Mouse (Mus musculus) midbrain, embryonic 14.5 days (tissue): Measurements from ENCODE around the gene Usp7. TPM values are rescaled to one million over a fixed set of nuclear protein-coding genes. Genes with fewer than 3 reads are reported as not detected.

Experiments
- ATAC-seq: fragments of 200-750 bp; cut with Nextera tagmentation; 2 replicates; pipeline ENCODE4 v1.8.0; 2017; ENCODE audit warnings: moderate number of reproducible peaks, moderate library complexity; ENCODE audit not compliant: low FRiP score, low TSS enrichment
- DNase-seq: peaks from one replicate; pipeline ENCODE4 v3.0.0-alpha.2; 2015
- H3K27ac ChIP-seq: fragments of 300-500 bp; sonication (generic); replicated peaks from 2 replicates; pipeline ENCODE4 v1.5.1; 2014; ENCODE audit warnings: mild to moderate bottlenecking, low read depth, low read length, moderate library complexity
- H3K27me3 ChIP-seq: fragments of 300-500 bp; sonication (generic); 2 replicates; pipeline ENCODE4 v1.6.1; 2014; ENCODE audit warnings: low read length, control low read depth, mixed read lengths; ENCODE audit not compliant: control insufficient read depth, insufficient read depth
- H3K36me3 ChIP-seq: fragments of 300-500 bp; sonication (generic); 2 replicates; pipeline ENCODE4 v1.6.1; 2014; ENCODE audit warnings: low read length, control low read depth; ENCODE audit not compliant: control insufficient read depth, insufficient read depth
- H3K4me1 ChIP-seq: fragments of 300-500 bp; sonication (generic); 2 replicates; pipeline ENCODE4 v1.6.1; 2014; ENCODE audit warnings: mild to moderate bottlenecking, antibody characterized with exemption, low read length, control low read depth; ENCODE audit not compliant: control insufficient read depth, insufficient read depth
- H3K4me2 ChIP-seq: fragments of 300-500 bp; sonication (generic); 2 replicates; pipeline ENCODE4 v1.6.1; 2014; ENCODE audit warnings: mild to moderate bottlenecking, low read length, moderate library complexity
- H3K4me3 ChIP-seq: fragments of 300-500 bp; sonication (generic); replicated peaks from 2 replicates; pipeline ENCODE4 v1.5.1; 2014; ENCODE audit warnings: low read depth, low read length
- H3K9ac ChIP-seq: fragments of 300-500 bp; sonication (generic); replicated peaks from 2 replicates; pipeline ENCODE4 v1.6.1; 2014; ENCODE audit warnings: mild to moderate bottlenecking, low read length, moderate library complexity
- H3K9me3 ChIP-seq: fragments of 300-500 bp; sonication (generic); 2 replicates; pipeline ENCODE4 v1.6.1; 2016; ENCODE audit warnings: low read length, control low read depth, mixed read lengths; ENCODE audit not compliant: control insufficient read depth
- WGBS: fragments of 180-500 bp; shearing (Covaris S2); extraction: QIAGEN DNeasy Blood & Tissue Kit; methylation state at CpG from one replicate; pipeline ENCODE4 v1.1.7; 2014; 5-methylcytosine and 5-hydroxymethylcytosine counted together
- polyA plus RNA-seq: library from polyadenylated mRNA; unstranded; fragments of >200 nt; fragmentation: Nextera tagmentation; extraction: Ambion mirVana; gene quantifications from 2 replicates; pipeline ENCODE4 v1.2.1, GENCODE M21; 2014

Gene Usp7
- polyA plus RNA-seq, 1 experiment from 2014 or later, result 50.0 TPM

GRCm38 (mm10) chr16:8751555-8752235 is 40.4 kb downstream of the Usp7 start:
- H3K4me3 ChIP-seq, result no peak overlapping the region
- DNase-seq (no peak), ATAC-seq (no peak)
- H3K27me3 ChIP-seq, result no peaks in the 10 kb centered on the region
- H3K36me3 ChIP-seq, result no peaks in the 10 kb centered on the region
- H3K4me1 ChIP-seq, result no peaks in the 10 kb centered on the region
- no peak overlapping the region for H3K4me2 ChIP-seq
- H3K9me3 ChIP-seq, result no peaks in the 10 kb centered on the region
- WGBS, result 72% methylated on average over 5 of the region's 5 CpGs
- H3K9ac ChIP-seq, result no peak overlapping the region
- H3K27ac ChIP-seq, result no peak overlapping the region

DNA sequence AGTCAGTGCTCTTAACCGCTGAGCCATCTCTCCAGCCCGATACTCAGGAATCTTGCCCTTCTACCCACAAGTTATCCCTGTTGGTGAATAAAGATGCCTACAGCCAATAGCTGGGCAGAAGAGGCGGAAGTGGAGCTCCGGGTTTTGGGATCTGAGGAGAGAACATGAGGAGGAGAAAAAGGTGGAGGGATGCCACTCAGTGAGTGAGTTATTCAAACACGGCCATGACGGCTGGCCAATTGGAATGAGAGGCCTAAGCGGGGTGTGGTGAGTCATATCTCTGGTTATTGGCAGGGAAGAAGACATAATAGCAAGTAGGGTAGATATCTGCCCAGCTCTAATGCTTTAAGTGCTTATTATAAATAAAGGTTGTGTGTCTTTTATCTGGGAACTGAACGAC is 43.2 kb downstream of the Usp7 start:
- Histone ChIP-seq H3K27ac (no peak overlapping the region), H3K4me3 (no peak overlapping the region), H3K4me2 (no peak overlapping the region), H3K27me3 (no peaks in the 10 kb centered on the region), H3K9ac (no peak overlapping the region), H3K9me3 (no peaks in the 10 kb centered on the region), H3K36me3 (no peaks in the 10 kb centered on the region), H3K4me1 (no peaks in the 10 kb centered on the region)
- ATAC-seq (no peak), DNase-seq (no peak)
- WGBS, result 93% methylated on average over 8 of the region's 8 CpGs

DNA sequence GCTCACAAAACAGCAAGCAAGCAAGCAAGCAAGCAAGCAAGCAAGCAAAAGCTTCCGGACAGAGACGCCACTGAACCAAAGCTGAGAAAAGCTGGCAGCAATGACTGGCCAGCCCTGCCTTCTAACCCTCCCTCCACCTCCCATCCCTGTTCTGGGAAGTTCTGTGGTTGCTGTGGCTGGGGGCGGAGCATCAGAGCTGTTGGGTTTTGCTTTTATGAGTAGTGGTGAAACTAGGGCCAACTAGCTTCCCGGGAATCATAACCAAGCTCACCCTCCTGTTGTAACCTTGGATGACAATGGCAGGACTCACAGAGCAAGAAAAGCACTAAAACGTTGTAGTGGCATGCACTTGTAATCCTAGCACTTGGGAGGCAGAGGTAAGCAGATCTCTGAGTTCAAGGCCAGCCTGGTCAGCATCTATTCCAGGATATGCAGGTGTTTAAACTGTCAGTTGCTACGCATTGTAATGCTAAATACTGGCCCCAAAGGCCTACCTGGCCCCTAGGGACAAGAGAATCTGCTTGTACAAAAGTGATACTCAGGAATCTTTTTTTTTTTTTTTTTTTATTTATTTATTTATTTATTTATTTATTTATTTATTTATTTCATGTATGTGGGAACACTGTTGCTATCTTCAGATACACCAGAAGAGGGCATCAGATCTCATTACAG is 43.8 kb downstream of the Usp7 start:
- no peak overlapping the region for H3K4me2 ChIP-seq
- no peak overlapping the region for H3K9ac ChIP-seq
- no peak overlapping the region for H3K27ac ChIP-seq
- DNase-seq, result no peak
- ATAC-seq, result no peak
- no peaks in the 10 kb centered on the region for H3K9me3 ChIP-seq
- H3K27me3 ChIP-seq, result no peaks in the 10 kb centered on the region
- no peaks in the 10 kb centered on the region for H3K4me1 ChIP-seq
- no peaks in the 10 kb centered on the region for H3K36me3 ChIP-seq
- 86% methylated on average over 6 of the region's 6 CpGs for WGBS
- no peak overlapping the region for H3K4me3 ChIP-seq

- WGBS, result 83% methylated on average over 3 of the region's 3 CpGs
- Histone ChIP-seq H3K27ac (no peak overlapping the region), H3K27me3 (no peaks in the 10 kb centered on the region), H3K9me3 (no peaks in the 10 kb centered on the region), H3K9ac (no peak overlapping the region), H3K4me2 (no peak overlapping the region), H3K36me3 (no peaks in the 10 kb centered on the region), H3K4me3 (no peak overlapping the region), H3K4me1 (no peaks in the 10 kb centered on the region)
- DNase-seq (no peak), ATAC-seq (no peak)
Measured at GRCm38 (mm10) chr16:8747772-8748171, 44.3 kb downstream of the Usp7 start.

DNA sequence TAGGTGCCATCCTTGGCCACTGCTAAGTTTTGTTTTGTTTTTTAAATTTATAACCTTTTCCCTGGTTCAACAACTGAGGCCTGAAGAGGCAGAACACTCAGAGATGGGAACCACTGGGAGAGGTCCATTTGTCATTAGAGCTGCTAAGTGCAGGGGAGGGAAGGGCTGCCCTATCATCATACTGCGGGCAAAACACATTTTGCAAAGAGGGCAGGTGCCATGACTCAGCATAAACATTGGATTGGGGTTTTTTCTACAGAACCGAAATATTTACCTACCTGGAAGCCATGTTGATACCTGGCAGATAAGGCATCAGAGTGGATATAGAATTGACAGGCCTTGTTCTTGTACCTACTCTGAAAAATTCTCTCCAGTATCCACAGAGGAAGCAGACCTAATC is 45.6 kb downstream of the Usp7 start:
- Histone ChIP-seq H3K4me3 (no peak overlapping the region), H3K9ac (no peak overlapping the region), H3K27ac (no peak overlapping the region), H3K9me3 (no peaks in the 10 kb centered on the region), H3K4me1 (no peaks in the 10 kb centered on the region), H3K36me3 (no peaks in the 10 kb centered on the region), H3K27me3 (no peaks in the 10 kb centered on the region), H3K4me2 (no peak overlapping the region)
- no peak for DNase-seq
- no peak for ATAC-seq
- 93% methylated on average over 2 of the region's 2 CpGs for WGBS

GRCm38 (mm10) chr16:8745751-8746150 is 46.4 kb downstream of the Usp7 start:
- H3K36me3 ChIP-seq, result no peaks in the 10 kb centered on the region
- DNase-seq (no peak), ATAC-seq (no peak)
- no peaks in the 10 kb centered on the region for H3K27me3 ChIP-seq
- no peak overlapping the region for H3K9ac ChIP-seq
- no peak overlapping the region for H3K4me3 ChIP-seq
- WGBS, result 95% methylated on average over 2 of the region's 2 CpGs
- H3K27ac ChIP-seq, result no peak overlapping the region
- no peak overlapping the region for H3K4me2 ChIP-seq
- no peaks in the 10 kb centered on the region for H3K9me3 ChIP-seq
- H3K4me1 ChIP-seq, result no peaks in the 10 kb centered on the region

DNA sequence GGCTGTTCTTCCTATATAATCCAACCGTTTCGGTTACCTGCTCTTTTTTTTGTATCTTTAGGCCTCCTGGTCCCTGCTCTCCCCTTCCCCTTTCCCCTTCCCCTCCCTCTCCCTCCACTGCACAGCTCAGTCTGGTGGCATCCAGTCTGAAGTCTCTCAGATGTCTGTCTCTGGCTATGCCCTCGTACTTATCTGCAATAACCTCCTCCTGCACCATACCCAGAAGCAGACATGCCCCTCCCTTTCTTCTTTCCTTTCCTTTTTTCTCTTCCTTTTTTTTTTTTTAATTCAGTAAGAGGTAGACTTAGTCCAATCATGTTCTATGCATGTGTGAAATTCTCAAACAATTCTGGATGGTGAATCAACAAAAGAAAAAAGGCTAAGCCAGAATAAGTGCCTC is 48.1 kb downstream of the Usp7 start:
- Histone ChIP-seq H3K9ac (no peak overlapping the region), H3K27me3 (no peaks in the 10 kb centered on the region), H3K4me1 (no peaks in the 10 kb centered on the region), H3K4me3 (no peak overlapping the region), H3K27ac (no peak overlapping the region), H3K36me3 (no peaks in the 10 kb centered on the region), H3K4me2 (no peak overlapping the region), H3K9me3 (no peaks in the 10 kb centered on the region)
- 73% methylated on average over 3 of the region's 3 CpGs for WGBS
- DNase-seq (no peak), ATAC-seq (no peak)

GRCm38 (mm10) chr16:8741697-8742096 is 50.4 kb downstream of the Usp7 start:
- DNase-seq, result no peak
- Histone ChIP-seq H3K4me3 (no peak overlapping the region), H3K9me3 (no peaks in the 10 kb centered on the region), H3K9ac (no peak overlapping the region), H3K27me3 (no peaks in the 10 kb centered on the region), H3K36me3 (no peaks in the 10 kb centered on the region), H3K4me1 (peaks cover 7% of the 10 kb centered on the region), H3K27ac (no peak overlapping the region), H3K4me2 (no peak overlapping the region)
- ATAC-seq, result no peak
- WGBS, result 71% methylated on average over 5 of the region's 5 CpGs

GRCm38 (mm10) chr16:8741110-8741509 is 51.0 kb downstream of the Usp7 start:
- H3K36me3 ChIP-seq, result no peaks in the 10 kb centered on the region
- no peak overlapping the region for H3K4me3 ChIP-seq
- DNase-seq (no peak), ATAC-seq (no peak)
- peaks cover 13% of the 10 kb centered on the region for H3K4me1 ChIP-seq
- H3K27ac ChIP-seq, result no peak overlapping the region
- no peaks in the 10 kb centered on the region for H3K27me3 ChIP-seq
- WGBS, result 68% methylated on average over 1 of the region's 1 CpGs
- no peak overlapping the region for H3K9ac ChIP-seq
- H3K4me2 ChIP-seq, result no peak overlapping the region
- H3K9me3 ChIP-seq, result no peaks in the 10 kb centered on the region
